Mouse (Mus musculus) embryonic facial prominence, embryonic 12.5 days (tissue): ENCODE results near the gene Tln2. TPM values are rescaled to one million over a fixed set of nuclear protein-coding genes. Genes with fewer than 3 reads are reported as not detected.

ENCODE experiments used
- ATAC-seq: fragments of 200-750 bp; cut with Nextera tagmentation; 2 replicates; pipeline ENCODE4 v1.8.0; 2017; ENCODE audit not compliant: insufficient number of reproducible peaks, insufficient read depth, low FRiP score, low TSS enrichment
- H3K27ac ChIP-seq: fragments of 300-500 bp; sonication (generic); 2 replicates; pipeline ENCODE4 v1.5.1; 2016; ENCODE audit warnings: mild to moderate bottlenecking
- H3K27me3 ChIP-seq: fragments of 300-500 bp; sonication (generic); 2 replicates; pipeline ENCODE4 v1.6.1; 2016; ENCODE audit warnings: mild to moderate bottlenecking, moderate library complexity
- H3K36me3 ChIP-seq: fragments of 300-500 bp; sonication (generic); 2 replicates; pipeline ENCODE4 v1.6.1; 2016; ENCODE audit warnings: mild to moderate bottlenecking
- H3K4me1 ChIP-seq: fragments of 300-500 bp; sonication (generic); 2 replicates; pipeline ENCODE4 v1.6.1; 2016
- H3K4me2 ChIP-seq: fragments of 300-500 bp; sonication (generic); replicated peaks from 2 replicates; pipeline ENCODE4 v1.6.1; 2016; ENCODE audit warnings: mild to moderate bottlenecking, moderate library complexity
- H3K4me3 ChIP-seq: fragments of 300-500 bp; sonication (generic); 2 replicates; pipeline ENCODE4 v1.5.1; 2016; ENCODE audit warnings: mild to moderate bottlenecking
- H3K9ac ChIP-seq: fragments of 300-500 bp; sonication (generic); 2 replicates; pipeline ENCODE4 v1.6.1; 2016; ENCODE audit warnings: mild to moderate bottlenecking, moderate library complexity
- H3K9me3 ChIP-seq: fragments of 300-500 bp; sonication (generic); 2 replicates; pipeline ENCODE4 v1.6.1; 2016; ENCODE audit warnings: mild to moderate bottlenecking, moderate library complexity
- WGBS: fragments of 180-500 bp; shearing (Covaris S2); methylation state at CpG from one replicate; pipeline ENCODE4 v1.1.7; 2016; 5-methylcytosine and 5-hydroxymethylcytosine counted together
- polyA plus RNA-seq: library from polyadenylated mRNA; unstranded; fragments of >200 nt; fragmentation: Nextera tagmentation; extraction: Ambion mirVana; gene quantifications from 2 replicates; pipeline ENCODE4 v1.2.1, GENCODE M21; 2016

Tln2 gene
- polyA plus RNA-seq, 1 experiment from 2014 or later, result 35.3 TPM

DNA sequence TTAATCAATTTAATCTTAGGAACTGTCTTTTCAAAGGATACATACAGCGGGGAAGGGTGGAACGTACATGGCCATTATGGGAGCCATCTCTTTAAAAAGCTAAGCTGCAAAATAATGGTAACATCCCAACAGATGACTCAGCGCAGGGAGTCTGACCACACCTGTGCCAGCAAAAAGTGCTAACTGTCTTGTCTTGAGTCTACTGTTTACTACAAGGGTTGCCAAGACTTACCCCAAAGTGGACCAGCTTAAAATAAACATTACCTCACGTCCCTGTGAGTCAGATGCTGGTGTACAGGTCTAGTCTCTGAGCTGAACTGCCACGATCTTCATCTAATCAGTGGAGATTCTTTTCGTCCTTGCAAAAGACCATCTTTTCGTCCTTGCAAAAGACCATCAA is 14.7 kb downstream of the Tln2 start:
- H3K27ac ChIP-seq, result no peak overlapping the region
- H3K9ac ChIP-seq, result no peak overlapping the region
- H3K4me1 ChIP-seq, result peaks cover 28% of the 10 kb centered on the region
- H3K9me3 ChIP-seq, result no peaks in the 10 kb centered on the region
- no peaks in the 10 kb centered on the region for H3K27me3 ChIP-seq
- H3K36me3 ChIP-seq, result no peaks in the 10 kb centered on the region
- ATAC-seq, result no peak
- WGBS, result 81% methylated on average over 7 of the region's 7 CpGs
- H3K4me3 ChIP-seq, result no peak overlapping the region
- H3K4me2 ChIP-seq, result no peak overlapping the region

DNA sequence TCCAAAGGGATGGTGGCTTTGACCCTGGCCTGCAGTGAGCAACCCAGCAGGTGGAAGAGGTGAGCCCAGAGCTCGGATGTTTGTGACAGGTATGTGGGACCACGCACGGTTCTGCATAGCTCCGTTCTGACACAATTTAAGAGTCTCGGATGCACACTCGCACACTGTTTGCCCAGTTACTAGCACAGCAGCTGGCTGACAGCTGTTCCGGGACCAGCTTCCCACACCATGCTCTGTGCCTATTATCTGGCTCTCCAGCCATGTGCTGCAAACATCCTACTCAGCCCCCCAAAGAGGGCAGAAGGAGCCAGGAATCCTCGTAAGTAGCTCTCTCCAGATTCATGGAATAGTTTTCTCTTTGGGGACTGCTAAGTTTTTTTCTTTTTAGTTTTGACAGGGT is 17.6 kb downstream of the Tln2 start:
- Histone ChIP-seq H3K4me1 (peaks cover 27% of the 10 kb centered on the region), H3K36me3 (no peaks in the 10 kb centered on the region), H3K9me3 (no peaks in the 10 kb centered on the region), H3K27me3 (no peaks in the 10 kb centered on the region), H3K27ac (no peak overlapping the region), H3K4me3 (no peak overlapping the region), H3K9ac (no peak overlapping the region), H3K4me2 (no peak overlapping the region)
- 59% methylated on average over 8 of the region's 8 CpGs for WGBS
- ATAC-seq, result no peak

DNA sequence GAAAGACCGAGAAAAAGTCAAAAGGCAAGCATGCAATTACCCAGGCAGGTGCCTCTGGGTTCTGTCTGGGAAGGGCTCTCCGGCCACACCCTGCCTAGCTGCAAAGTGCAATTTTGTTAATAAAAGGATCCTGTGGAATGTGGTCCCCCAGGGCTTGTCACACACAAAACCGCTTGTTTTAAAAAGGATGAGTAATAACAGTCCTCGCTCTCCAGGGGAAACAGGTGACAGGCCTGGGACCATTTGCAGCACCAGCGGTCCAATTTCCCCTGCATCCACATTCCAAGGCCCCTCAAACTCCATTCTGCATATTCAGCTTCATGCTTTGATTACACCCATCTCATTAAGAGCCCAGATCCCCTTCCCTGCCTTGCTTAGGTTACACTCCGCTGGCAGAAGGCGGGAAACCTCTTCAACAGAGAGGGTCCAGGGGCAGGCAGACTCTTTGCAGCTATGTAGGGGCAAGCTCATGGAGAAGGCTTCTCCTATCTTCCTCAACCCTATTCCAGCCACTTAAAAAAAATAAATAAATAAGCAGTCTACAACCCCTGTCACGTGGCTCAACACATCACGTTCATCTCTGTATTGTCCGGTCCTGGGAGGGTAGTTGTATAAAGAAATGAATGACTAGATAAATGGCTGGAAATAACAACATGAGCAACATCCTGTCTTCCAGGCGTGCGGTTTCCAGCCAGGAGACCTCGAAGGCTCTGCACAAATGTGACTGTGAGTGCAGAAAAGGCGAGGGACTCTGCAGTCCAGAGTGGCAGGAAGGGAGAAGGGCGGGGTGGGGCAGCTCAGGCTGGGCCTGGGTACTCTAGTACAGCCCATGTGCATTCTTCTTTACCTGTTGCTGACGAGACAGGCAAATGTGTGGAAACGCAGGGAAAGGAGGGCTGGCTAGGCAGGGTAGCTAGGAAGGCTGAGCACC is 19.5 kb downstream of the Tln2 start:
- Histone ChIP-seq H3K9me3 (no peaks in the 10 kb centered on the region), H3K4me2 (no peak overlapping the region), H3K4me3 (no peak overlapping the region), H3K9ac (no peak overlapping the region; the same call in 1 of the 2 replicates), H3K36me3 (no peaks in the 10 kb centered on the region), H3K4me1 (peaks cover 27% of the 10 kb centered on the region), H3K27ac (no peak overlapping the region), H3K27me3 (no peaks in the 10 kb centered on the region)
- ATAC-seq, result no peak
- 49% methylated on average over 17 of the region's 17 CpGs for WGBS

DNA sequence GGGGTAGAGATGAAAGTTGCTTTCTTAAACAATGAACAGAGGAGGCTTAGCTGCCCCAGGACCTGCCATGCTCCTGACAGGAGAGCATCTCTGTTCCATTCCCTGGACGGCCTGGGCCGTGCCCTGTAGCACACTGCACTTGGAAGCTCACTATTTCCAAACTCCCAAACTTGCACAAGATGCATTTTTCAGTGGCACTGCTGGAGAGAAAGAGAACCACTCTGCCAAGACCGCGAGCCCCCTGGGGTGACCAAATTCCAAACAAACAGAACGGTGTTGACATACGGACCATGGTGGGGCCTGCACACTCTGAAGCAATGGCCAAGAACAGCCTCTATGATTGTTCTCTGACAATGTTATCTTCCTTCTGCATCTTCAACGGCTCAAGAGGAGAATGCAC is 25.1 kb downstream of the Tln2 start:
- Histone ChIP-seq H3K4me3 (no peak overlapping the region), H3K4me2 (no peak overlapping the region), H3K27me3 (no peaks in the 10 kb centered on the region), H3K9me3 (no peaks in the 10 kb centered on the region), H3K27ac (no peak overlapping the region), H3K36me3 (no peaks in the 10 kb centered on the region), H3K9ac (no peak overlapping the region), H3K4me1 (peaks cover 16% of the 10 kb centered on the region)
- no peak for ATAC-seq
- WGBS, result 66% methylated on average over 7 of the region's 7 CpGs

DNA sequence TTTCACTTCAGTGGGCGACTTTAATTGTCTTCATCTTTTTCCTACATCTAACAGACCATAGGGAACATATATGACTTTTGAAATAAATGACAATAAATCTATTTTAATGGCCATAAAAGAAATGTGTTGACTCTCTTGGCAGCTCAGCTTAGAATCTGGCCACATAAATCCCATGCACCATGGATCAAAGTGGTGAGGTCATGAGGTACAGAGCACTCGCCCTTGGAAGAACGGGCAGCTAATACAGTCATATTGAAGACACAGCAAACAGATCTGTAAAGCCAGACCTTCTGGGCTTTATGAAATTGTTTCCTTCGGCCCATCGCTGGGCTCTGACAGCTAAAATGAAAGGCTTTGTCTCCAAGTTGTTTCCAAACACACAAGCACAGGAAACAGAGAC is 26.2 kb downstream of the Tln2 start:
- Histone ChIP-seq H3K27ac (no peak overlapping the region), H3K9ac (no peak overlapping the region), H3K4me2 (no peak overlapping the region), H3K4me1 (peaks cover 19% of the 10 kb centered on the region), H3K27me3 (no peaks in the 10 kb centered on the region), H3K9me3 (no peaks in the 10 kb centered on the region), H3K36me3 (no peaks in the 10 kb centered on the region), H3K4me3 (no peak overlapping the region)
- ATAC-seq, result no peak
- 78% methylated on average over 5 of the region's 5 CpGs for WGBS

DNA sequence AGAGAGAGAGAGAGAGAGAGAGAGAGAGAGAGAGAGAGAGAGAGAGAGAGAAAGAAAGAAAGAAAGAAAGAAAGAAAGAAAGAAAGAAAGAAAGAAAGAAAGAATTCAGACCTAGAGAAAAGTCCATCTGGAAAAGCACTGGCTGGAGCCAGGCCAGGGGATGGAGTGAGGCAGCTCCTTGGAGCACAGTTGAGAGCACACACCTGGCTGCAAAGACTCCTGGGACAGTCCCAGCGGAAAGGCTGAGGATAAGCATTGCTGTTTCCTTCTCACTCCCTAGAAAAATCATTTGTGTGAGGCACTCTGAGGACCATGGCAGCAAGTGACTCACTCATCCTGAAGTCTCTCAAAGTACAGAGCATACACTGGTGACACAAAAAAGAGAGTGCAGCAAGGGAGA is 26.9 kb downstream of the Tln2 start:
- Histone ChIP-seq H3K4me2 (no peak overlapping the region), H3K27ac (no peak overlapping the region), H3K4me3 (no peak overlapping the region), H3K27me3 (no peaks in the 10 kb centered on the region), H3K4me1 (peaks cover 19% of the 10 kb centered on the region), H3K9ac (no peak overlapping the region), H3K36me3 (no peaks in the 10 kb centered on the region), H3K9me3 (no peaks in the 10 kb centered on the region)
- no peak for ATAC-seq
- WGBS, result 64% methylated on average over 1 of the region's 1 CpGs

DNA sequence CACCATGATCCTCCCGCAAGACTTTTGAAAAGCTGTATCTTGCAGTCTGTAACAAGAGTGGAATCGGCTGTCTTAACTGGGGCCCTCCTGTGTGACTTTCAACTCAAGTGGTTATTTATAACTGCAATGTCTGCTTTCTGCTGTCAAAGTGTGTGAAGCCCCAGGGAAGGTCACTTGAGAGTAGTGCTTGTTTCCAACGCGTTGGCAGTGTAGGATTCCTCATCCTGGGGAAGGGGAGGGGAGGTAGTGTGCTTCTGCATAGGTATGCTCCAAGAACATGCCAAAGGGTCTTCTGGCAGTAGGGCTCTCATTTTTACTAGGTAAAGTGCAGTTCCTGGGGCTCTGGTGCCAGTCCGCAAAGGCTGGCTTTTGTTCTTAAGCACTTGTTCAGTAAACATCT is 29.9 kb downstream of the Tln2 start:
- ATAC-seq, result no peak
- Histone ChIP-seq H3K36me3 (no peaks in the 10 kb centered on the region), H3K4me1 (peaks cover 18% of the 10 kb centered on the region), H3K9me3 (no peaks in the 10 kb centered on the region), H3K27ac (0 out of 2 replicates have a peak overlapping the region, but pooled peaks have one; percentile 33), H3K9ac (no peak overlapping the region), H3K4me2 (no peak overlapping the region), H3K27me3 (no peaks in the 10 kb centered on the region), H3K4me3 (no peak overlapping the region)
- 67% methylated on average over 5 of the region's 5 CpGs for WGBS

DNA sequence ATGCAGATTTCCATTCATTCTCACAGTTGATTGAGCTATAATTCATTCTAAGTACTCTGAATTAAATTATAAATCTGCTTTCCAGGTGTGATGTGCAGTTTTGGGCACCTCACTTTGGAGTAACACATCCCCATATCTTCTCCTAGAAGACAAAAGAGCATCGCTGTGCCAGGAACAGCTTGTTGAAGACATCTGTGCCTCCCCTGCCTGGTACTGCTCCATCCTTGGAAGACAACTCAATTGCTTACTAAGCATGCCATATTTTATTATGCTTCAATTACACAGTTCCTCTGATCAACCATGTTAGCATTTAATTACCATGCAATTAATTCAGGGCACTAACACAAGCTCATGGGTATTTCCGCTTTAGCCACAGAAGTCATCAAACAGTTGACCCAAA is 31.8 kb downstream of the Tln2 start:
- Histone ChIP-seq H3K4me3 (no peak overlapping the region), H3K9ac (no peak overlapping the region), H3K9me3 (no peaks in the 10 kb centered on the region), H3K36me3 (no peaks in the 10 kb centered on the region), H3K4me1 (peaks cover 12% of the 10 kb centered on the region), H3K27ac (no peak overlapping the region), H3K27me3 (no peaks in the 10 kb centered on the region), H3K4me2 (no peak overlapping the region)
- no peak for ATAC-seq
- 91% methylated on average over 2 of the region's 2 CpGs for WGBS

DNA sequence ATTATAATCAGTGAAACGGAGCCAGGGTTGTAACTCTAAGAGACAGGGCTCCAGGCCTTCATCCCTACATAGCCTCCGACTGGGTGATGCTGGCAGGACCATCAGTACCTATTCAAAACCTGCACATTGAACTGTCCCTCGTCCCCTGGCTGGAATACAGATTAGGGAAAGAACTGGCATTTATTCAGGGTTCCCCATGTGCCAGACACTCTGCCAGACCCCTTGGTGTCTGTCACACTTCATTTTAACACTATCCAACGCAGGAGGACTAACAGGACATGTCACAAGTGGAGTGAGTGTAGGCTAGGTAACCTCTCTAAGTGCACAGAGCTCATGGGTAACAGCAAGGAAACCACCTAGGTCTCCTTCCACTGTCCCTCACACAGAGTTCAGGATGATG is 37.8 kb downstream of the Tln2 start:
- Histone ChIP-seq H3K36me3 (no peaks in the 10 kb centered on the region), H3K4me3 (no peak overlapping the region), H3K27me3 (no peaks in the 10 kb centered on the region), H3K4me2 (no peak overlapping the region), H3K9me3 (no peaks in the 10 kb centered on the region), H3K9ac (no peak overlapping the region), H3K27ac (no peak overlapping the region), H3K4me1 (peaks cover 9% of the 10 kb centered on the region)
- ATAC-seq, result no peak
- 78% methylated on average over 4 of the region's 4 CpGs for WGBS

DNA sequence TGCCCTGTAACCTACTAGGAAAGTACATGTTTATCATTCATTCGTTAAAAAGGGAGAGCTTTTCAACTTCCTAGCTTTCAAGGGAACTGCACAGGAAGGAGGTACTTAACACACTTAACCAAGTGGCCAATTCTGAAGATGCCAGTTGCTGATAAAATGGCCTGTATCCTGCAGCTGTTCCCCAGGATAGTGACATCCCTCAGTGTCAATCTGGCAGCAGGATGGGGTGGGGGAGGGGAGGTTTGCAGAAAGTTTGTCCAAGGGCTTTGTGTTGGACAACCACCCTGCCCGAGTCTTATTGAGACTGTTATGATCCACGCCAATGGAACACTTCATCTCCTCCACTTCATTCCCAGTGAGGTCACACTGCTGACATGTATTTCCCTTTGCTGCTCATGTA is 50.0 kb downstream of the Tln2 start:
- WGBS, result 42% methylated on average over 3 of the region's 3 CpGs
- no peak overlapping the region for H3K9ac ChIP-seq

DNA sequence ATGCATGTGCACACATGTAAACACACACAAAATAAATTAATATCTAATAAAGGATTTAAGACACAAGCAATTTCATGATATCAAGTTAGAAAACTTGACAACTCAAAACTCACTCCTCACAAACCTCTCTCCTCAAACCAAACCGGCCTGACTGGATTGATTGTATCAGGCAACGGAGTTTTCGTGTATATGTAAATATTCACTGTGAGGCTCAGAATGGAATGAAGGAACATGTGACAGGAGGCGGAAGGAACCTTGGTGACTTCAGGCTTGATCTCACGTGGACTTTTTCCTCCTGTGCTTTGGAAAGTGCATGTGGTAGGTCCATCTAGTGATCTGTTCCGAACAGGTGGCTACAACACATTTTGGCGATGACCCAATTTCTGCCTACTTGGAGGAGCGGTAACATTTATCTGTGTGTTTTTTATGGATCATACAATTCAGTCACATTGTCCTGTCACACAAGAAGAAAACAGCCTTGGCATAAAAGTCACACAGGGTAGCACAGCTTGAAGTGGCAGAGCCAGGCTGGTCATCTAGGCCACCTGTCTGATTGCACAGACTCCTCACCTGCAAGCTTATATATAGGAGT is 54.7 kb downstream of the Tln2 start:
- ATAC-seq, result no peak
- no peaks in the 10 kb centered on the region for H3K4me1 ChIP-seq
- no peaks in the 10 kb centered on the region for H3K36me3 ChIP-seq
- no peaks in the 10 kb centered on the region for H3K27me3 ChIP-seq
- no peak overlapping the region for H3K4me3 ChIP-seq
- 82% methylated on average over 8 of the region's 8 CpGs for WGBS
- H3K9ac ChIP-seq, result no peak overlapping the region
- H3K4me2 ChIP-seq, result no peak overlapping the region
- no peak overlapping the region for H3K27ac ChIP-seq
- H3K9me3 ChIP-seq, result no peaks in the 10 kb centered on the region

More for the DNA sequence above, 50.0 kb downstream of the Tln2 start:
- Histone ChIP-seq H3K9me3 (no peaks in the 10 kb centered on the region), H3K36me3 (no peaks in the 10 kb centered on the region), H3K4me1 (no peaks in the 10 kb centered on the region), H3K27ac (no peak overlapping the region), H3K4me2 (no peak overlapping the region), H3K27me3 (no peaks in the 10 kb centered on the region), H3K4me3 (no peak overlapping the region)
- no peak for ATAC-seq

DNA sequence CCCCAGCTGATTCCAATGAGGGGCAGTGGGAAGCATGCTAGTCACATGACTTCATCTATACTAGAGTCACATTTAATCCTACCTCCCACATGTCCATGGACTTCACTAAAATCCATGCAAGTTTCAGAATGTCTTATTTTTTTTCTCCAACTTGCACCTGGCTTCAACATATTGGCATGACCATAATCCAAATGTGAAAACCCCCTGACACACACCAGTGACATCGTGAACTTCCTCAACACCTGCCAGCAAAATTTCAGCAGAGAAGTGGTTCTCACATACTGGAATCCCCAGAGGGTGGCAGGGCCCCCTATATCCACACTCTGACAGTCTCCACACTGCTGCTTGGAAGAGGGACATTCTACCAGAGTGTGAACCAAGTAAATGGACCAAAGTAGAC is 57.7 kb downstream of the Tln2 start:
- Histone ChIP-seq H3K9ac (no peak overlapping the region), H3K9me3 (no peaks in the 10 kb centered on the region), H3K4me2 (no peak overlapping the region), H3K4me3 (no peak overlapping the region), H3K27me3 (no peaks in the 10 kb centered on the region), H3K27ac (no peak overlapping the region), H3K4me1 (peaks cover 6% of the 10 kb centered on the region; the same call in 1 of the 2 replicates), H3K36me3 (no peaks in the 10 kb centered on the region)
- 85% methylated on average over 1 of the region's 1 CpGs for WGBS
- no peak for ATAC-seq
